Comparison of ENCODE assay signal across 42 mouse cellular contexts in the genomic region with DNA sequence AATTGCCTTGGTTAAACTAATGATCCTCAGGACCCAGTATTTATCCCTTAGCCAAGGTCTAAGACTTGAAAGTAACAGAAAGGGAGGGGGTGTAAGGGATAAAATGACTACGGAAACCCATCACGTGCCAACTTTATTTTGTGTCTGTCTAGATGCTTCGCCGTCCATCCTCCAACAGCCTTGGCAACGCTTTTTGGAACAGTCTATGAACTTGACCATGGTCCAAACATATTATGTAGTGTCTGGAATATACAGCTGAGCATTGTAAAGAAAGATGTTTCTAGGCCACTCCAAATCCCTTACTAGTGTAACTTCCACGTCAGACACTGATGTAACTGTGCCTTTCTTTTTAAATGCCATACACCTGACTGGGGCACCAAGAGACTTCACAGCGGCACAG. TPM values are rescaled to one million over a fixed set of nuclear protein-coding genes. Genes with fewer than 3 reads are reported as not detected.
"Had no signal": no experiment of that assay in that cellular context is flagged by ENCODE, and none has a peak within 500 bp of the region (broad histone marks: within the 10 kb centered on the region; RNA-seq: fewer than 3 reads in every experiment).

No protein-coding gene starts in this region.

- H3K4me3 ChIP-seq: gastrocnemius, adult 2 months; heart, embryonic 10.5 days; heart, embryonic 12.5 days; kidney, embryonic 15.5 days; limb, embryonic 13.5 days; limb, embryonic 15.5 days had no signal

- H3K4me2 ChIP-seq: heart, embryonic 12.5 days; hindbrain, embryonic 14.5 days; kidney, embryonic 15.5 days; limb, embryonic 13.5 days; limb, embryonic 15.5 days had no signal

- H3K36me3 ChIP-seq: heart, embryonic 10.5 days; heart, embryonic 12.5 days; kidney, embryonic 15.5 days; limb, embryonic 13.5 days; limb, embryonic 15.5 days had no signal

- H3K27me3 ChIP-seq: heart, embryonic 12.5 days; limb, embryonic 13.5 days; limb, embryonic 15.5 days had no signal

- DNase-seq: gastrocnemius, adult 2 months; gastrocnemius, postnatal 10 days; gastrocnemius, postnatal 25 days; heart, adult 18-20 months; heart, postnatal 14 days; heart, postnatal 36 days; kidney, adult 11 months; kidney, adult 2 months; kidney, adult 9 months; kidney, postnatal 14 days; kidney, postnatal 36 days; layer of hippocampus, adult 9-11 months; layer of hippocampus, postnatal 36 days; left cerebral cortex, postnatal 4 days had no signal

- H3K9me3 ChIP-seq: heart, embryonic 10.5 days; heart, embryonic 12.5 days; kidney, embryonic 15.5 days; limb, embryonic 13.5 days; limb, embryonic 15.5 days had no signal

- H3K4me1 ChIP-seq: heart, embryonic 10.5 days; heart, embryonic 12.5 days; kidney, embryonic 15.5 days; limb, embryonic 13.5 days; limb, embryonic 15.5 days had no signal

- ATAC-seq: forebrain, embryonic 16.5 days; hindbrain, embryonic 16.5 days; intestine, embryonic 16.5 days had no signal

- H3K27ac ChIP-seq: gastrocnemius, adult 2 months; heart, embryonic 10.5 days; hindbrain, embryonic 14.5 days; kidney, embryonic 15.5 days; kidney, postnatal 0 days; limb, embryonic 13.5 days; limb, embryonic 15.5 days had no signal

- H3K9ac ChIP-seq: heart, embryonic 12.5 days; hindbrain, embryonic 14.5 days; kidney, embryonic 15.5 days; limb, embryonic 13.5 days; limb, embryonic 15.5 days had no signal

RNA-seq across cellular contexts. Expression of a gene that starts 33.1 kb away (rescaled TPM):
- total RNA-seq: gastrocnemius, adult 2 months; gastrocnemius, postnatal 10 days; gastrocnemius, postnatal 25 days; heart, adult 18-20 months; heart, adult 8-10 months; heart, postnatal 14 days; heart, postnatal 36 days; hematopoietic stem cell, adult 5-6 weeks; layer of hippocampus, adult 18-20 months; layer of hippocampus, adult 8-10 months; layer of hippocampus, postnatal 14 days; layer of hippocampus, postnatal 36 days; left cerebral cortex, adult 18-20 months; left cerebral cortex, adult 8-10 months; left cerebral cortex, postnatal 10 days; left cerebral cortex, postnatal 25 days; left cerebral cortex, postnatal 4 days; liver, adult 2 months had no signal
- polyA plus RNA-seq: forebrain, embryonic 16.5 days; frontal cortex, adult 2 months; gonadal fat pad, adult 2 months; heart, embryonic 10.5 days; heart, embryonic 12.5 days; heart, embryonic 14.5 days; heart, embryonic 16.5 days; hindbrain, embryonic 11.5 days; hindbrain, embryonic 14.5 days; hindbrain, embryonic 16.5 days; intestine, embryonic 14.5 days; intestine, embryonic 16.5 days; kidney, adult 2 months; kidney, embryonic 15.5 days; kidney, postnatal 0 days; large intestine, adult 2 months; limb, embryonic 11.5 days; limb, embryonic 13.5 days; limb, embryonic 15.5 days; liver, adult 2 months had no signal

RNA-seq across cellular contexts. Expression of a gene that starts 50.2 kb away (rescaled TPM):
- total RNA-seq: gastrocnemius, adult 2 months; gastrocnemius, postnatal 10 days; gastrocnemius, postnatal 25 days; heart, adult 18-20 months; heart, adult 8-10 months; heart, postnatal 14 days; heart, postnatal 36 days; hematopoietic stem cell, adult 5-6 weeks; layer of hippocampus, adult 18-20 months; layer of hippocampus, adult 8-10 months; layer of hippocampus, postnatal 14 days; layer of hippocampus, postnatal 36 days; left cerebral cortex, adult 18-20 months; left cerebral cortex, adult 8-10 months; left cerebral cortex, postnatal 10 days; left cerebral cortex, postnatal 25 days; left cerebral cortex, postnatal 4 days; liver, adult 2 months had no signal
- polyA plus RNA-seq: forebrain, embryonic 16.5 days; frontal cortex, adult 2 months; gonadal fat pad, adult 2 months; heart, embryonic 10.5 days; heart, embryonic 12.5 days; heart, embryonic 14.5 days; heart, embryonic 16.5 days; hindbrain, embryonic 11.5 days; hindbrain, embryonic 14.5 days; hindbrain, embryonic 16.5 days; intestine, embryonic 14.5 days; intestine, embryonic 16.5 days; kidney, adult 2 months; kidney, embryonic 15.5 days; kidney, postnatal 0 days; large intestine, adult 2 months; limb, embryonic 11.5 days; limb, embryonic 13.5 days; limb, embryonic 15.5 days; liver, adult 2 months had no signal
